Mouse (Mus musculus): Measurements from ENCODE around the gene Ifit1bl2.

DNA sequence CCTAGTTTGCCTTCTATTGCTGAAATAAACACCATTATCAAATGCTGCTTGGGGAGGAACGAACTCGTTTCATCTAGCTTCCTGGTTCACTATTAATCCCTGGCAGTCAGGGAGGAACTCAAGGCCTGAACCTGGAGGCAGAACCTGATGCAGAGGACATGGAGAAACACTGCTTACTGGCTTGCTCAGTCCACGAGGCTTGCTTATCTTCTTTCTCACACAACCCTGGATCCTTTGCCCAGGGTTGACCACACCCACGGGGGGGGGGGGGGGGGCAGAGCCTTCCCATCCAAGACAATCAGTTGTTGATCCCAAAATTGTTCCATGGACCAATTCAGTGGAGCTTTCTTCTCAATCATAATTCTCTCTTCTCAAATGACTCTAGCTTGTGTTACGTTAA, 22.2 kb upstream of the Ifit1bl2 start:
- no peak for TF ChIP-seq CTCF (IDR thresholded peaks at IDR 0.05; ENCODE audit: low read depth, low read length)
- no peak for TF ChIP-seq GATA2 (IDR thresholded peaks at IDR 0.05; ENCODE audit: borderline replicate concordance, low read depth, low read length)
- no peak for TF ChIP-seq TAL1 (conservative IDR thresholded peaks at IDR 0.05; ENCODE audit: low read depth, low read length)
